Mouse (Mus musculus): ENCODE data around the gene Cul1. TPM values are rescaled to one million over a fixed set of nuclear protein-coding genes. Genes with fewer than 3 reads are reported as not detected.

Cul1 gene
- polyA plus RNA-seq (2012; rRNA removed), result 45.5 and 56.3 TPM in 2 replicates

DNA sequence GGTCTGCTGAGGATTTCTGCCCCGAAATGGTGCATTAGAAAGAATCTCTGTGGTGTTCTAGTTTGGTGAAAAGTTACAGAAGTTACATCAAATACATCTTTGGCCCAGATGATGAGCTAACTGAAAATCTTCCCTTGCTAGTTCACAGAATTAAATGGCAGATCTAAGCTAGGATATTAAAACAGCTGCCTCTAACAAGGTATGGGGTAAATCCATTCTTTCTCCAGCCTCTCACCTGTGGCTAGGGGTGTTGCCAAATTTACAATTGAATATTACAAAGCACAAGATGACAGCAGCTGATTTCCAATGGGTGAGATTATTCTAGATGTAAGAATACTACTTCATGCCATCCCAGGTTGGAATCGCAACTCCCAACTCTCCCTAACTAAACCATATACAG lies at the start of gene Cul1:
Gene Cul1, plus strand, starts transcription at position 301 of the 400 bp plus-strand sequence.
- peak within 1 kb of the TSS; percentile 99 for H3K4me3 ChIP-seq (ENCODE audit: control insufficient read depth, low read depth, low read length)
- no peak for TF ChIP-seq POLR2A (IDR thresholded peaks at IDR 0.05; ENCODE audit: control insufficient read depth, low read depth, low read length)
- no peak for TF ChIP-seq CTCF (IDR thresholded peaks at IDR 0.05; ENCODE audit: control insufficient read depth, insufficient read depth, insufficient replicate concordance, low read depth, low read length)
- peak within 1 kb of the TSS; percentile 97 for H3K27ac ChIP-seq (ENCODE audit: control insufficient read depth, insufficient read depth, low read depth, low read length)
- H3K4me1 ChIP-seq (ENCODE audit: control insufficient read depth, insufficient read depth, low read length), result peaks cover 2% of the 10 kb centered on the region; the same call in 1 of the 2 replicates
- no peaks in the 10 kb centered on the region for H3K36me3 ChIP-seq (ENCODE audit: control insufficient read depth, insufficient read depth, low read length)
- no peaks in the 10 kb centered on the region for H3K27me3 ChIP-seq (ENCODE audit: control insufficient read depth, insufficient read depth, low read length)

GRCm38 (mm10) chr6:47404419-47405382 lies 48.5 kb upstream of the Cul1 start:
- H3K36me3 ChIP-seq (ENCODE audit: control insufficient read depth, insufficient read depth, low read length), result no peaks in the 10 kb centered on the region
- no peaks in the 10 kb centered on the region for H3K27me3 ChIP-seq (ENCODE audit: control insufficient read depth, insufficient read depth, low read length)
- H3K4me1 ChIP-seq (ENCODE audit: control insufficient read depth, insufficient read depth, low read length), result no peaks in the 10 kb centered on the region; the same call in 1 of the 2 replicates
- no peak overlapping the region for H3K4me3 ChIP-seq (ENCODE audit: control insufficient read depth, low read depth, low read length)
- H3K27ac ChIP-seq (ENCODE audit: control insufficient read depth, insufficient read depth, low read depth, low read length), result no peak overlapping the region
- TF ChIP-seq POLR2A (IDR thresholded peaks at IDR 0.05; ENCODE audit: control insufficient read depth, low read depth, low read length) (no peak), CTCF (IDR thresholded peaks at IDR 0.05; ENCODE audit: control insufficient read depth, insufficient read depth, insufficient replicate concordance, low read depth, low read length) (no peak)

GRCm38 (mm10) chr6:47412886-47413606 lies 40.2 kb upstream of the Cul1 start:
- H3K36me3 ChIP-seq (ENCODE audit: control insufficient read depth, insufficient read depth, low read length), result no peaks in the 10 kb centered on the region
- no peaks in the 10 kb centered on the region for H3K27me3 ChIP-seq (ENCODE audit: control insufficient read depth, insufficient read depth, low read length)
- H3K4me1 ChIP-seq (ENCODE audit: control insufficient read depth, insufficient read depth, low read length), result no peaks in the 10 kb centered on the region
- TF ChIP-seq CTCF (IDR thresholded peaks at IDR 0.05; ENCODE audit: control insufficient read depth, insufficient read depth, insufficient replicate concordance, low read depth, low read length) (no peak), POLR2A (IDR thresholded peaks at IDR 0.05; ENCODE audit: control insufficient read depth, low read depth, low read length) (no peak)
- H3K4me3 ChIP-seq (ENCODE audit: control insufficient read depth, low read depth, low read length), result no peak overlapping the region
- H3K27ac ChIP-seq (ENCODE audit: control insufficient read depth, insufficient read depth, low read depth, low read length), result no peak overlapping the region

DNA sequence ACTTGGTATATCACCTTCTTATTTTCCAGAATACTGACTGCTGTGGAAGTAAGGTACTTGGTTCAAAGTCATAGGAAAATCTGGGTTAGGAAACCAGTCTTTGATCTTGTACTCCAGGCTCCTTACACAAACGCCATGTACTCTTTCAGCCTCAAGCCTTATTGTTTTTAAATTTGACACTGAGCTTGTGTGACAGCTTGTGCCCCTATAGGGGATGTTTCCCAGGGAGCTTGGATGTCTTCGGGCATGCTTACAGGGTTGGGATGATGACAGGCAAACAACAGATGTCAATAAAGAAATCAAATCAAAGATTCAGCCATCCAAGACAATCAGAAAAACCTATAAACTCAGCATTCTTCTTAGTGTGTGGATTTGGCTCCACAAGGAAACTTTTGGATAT lies 39.5 kb upstream of the Cul1 start:
- Histone ChIP-seq H3K36me3 (ENCODE audit: control insufficient read depth, insufficient read depth, low read length) (no peaks in the 10 kb centered on the region), H3K4me3 (ENCODE audit: control insufficient read depth, low read depth, low read length) (no peak overlapping the region), H3K27me3 (ENCODE audit: control insufficient read depth, insufficient read depth, low read length) (no peaks in the 10 kb centered on the region), H3K27ac (ENCODE audit: control insufficient read depth, insufficient read depth, low read depth, low read length) (no peak overlapping the region), H3K4me1 (ENCODE audit: control insufficient read depth, insufficient read depth, low read length) (no peaks in the 10 kb centered on the region)
- TF ChIP-seq CTCF (IDR thresholded peaks at IDR 0.05; ENCODE audit: control insufficient read depth, insufficient read depth, insufficient replicate concordance, low read depth, low read length), result no peak
- TF ChIP-seq POLR2A (IDR thresholded peaks at IDR 0.05; ENCODE audit: control insufficient read depth, low read depth, low read length), result no peak

GRCm38 (mm10) chr6:47418691-47419090 lies 34.5 kb upstream of the Cul1 start:
- Histone ChIP-seq H3K27ac (ENCODE audit: control insufficient read depth, insufficient read depth, low read depth, low read length) (no peak overlapping the region), H3K36me3 (ENCODE audit: control insufficient read depth, insufficient read depth, low read length) (no peaks in the 10 kb centered on the region), H3K4me3 (ENCODE audit: control insufficient read depth, low read depth, low read length) (no peak overlapping the region), H3K4me1 (ENCODE audit: control insufficient read depth, insufficient read depth, low read length) (no peaks in the 10 kb centered on the region), H3K27me3 (ENCODE audit: control insufficient read depth, insufficient read depth, low read length) (no peaks in the 10 kb centered on the region)
- no peak for TF ChIP-seq CTCF (IDR thresholded peaks at IDR 0.05; ENCODE audit: control insufficient read depth, insufficient read depth, insufficient replicate concordance, low read depth, low read length)
- TF ChIP-seq POLR2A (IDR thresholded peaks at IDR 0.05; ENCODE audit: control insufficient read depth, low read depth, low read length), result no peak

- no peak overlapping the region for H3K4me3 ChIP-seq (ENCODE audit: control insufficient read depth, low read depth, low read length)
- no peaks in the 10 kb centered on the region for H3K4me1 ChIP-seq (ENCODE audit: control insufficient read depth, insufficient read depth, low read length)
- H3K27me3 ChIP-seq (ENCODE audit: control insufficient read depth, insufficient read depth, low read length), result no peaks in the 10 kb centered on the region
- H3K27ac ChIP-seq (ENCODE audit: control insufficient read depth, insufficient read depth, low read depth, low read length), result no peak overlapping the region
- TF ChIP-seq CTCF (IDR thresholded peaks at IDR 0.05; ENCODE audit: control insufficient read depth, insufficient read depth, insufficient replicate concordance, low read depth, low read length) (no peak), POLR2A (IDR thresholded peaks at IDR 0.05; ENCODE audit: control insufficient read depth, low read depth, low read length) (no peak)
- no peaks in the 10 kb centered on the region for H3K36me3 ChIP-seq (ENCODE audit: control insufficient read depth, insufficient read depth, low read length)
These were observed 33.0 kb upstream of the Cul1 start for GRCm38 (mm10) chr6:47420156-47420555.

DNA sequence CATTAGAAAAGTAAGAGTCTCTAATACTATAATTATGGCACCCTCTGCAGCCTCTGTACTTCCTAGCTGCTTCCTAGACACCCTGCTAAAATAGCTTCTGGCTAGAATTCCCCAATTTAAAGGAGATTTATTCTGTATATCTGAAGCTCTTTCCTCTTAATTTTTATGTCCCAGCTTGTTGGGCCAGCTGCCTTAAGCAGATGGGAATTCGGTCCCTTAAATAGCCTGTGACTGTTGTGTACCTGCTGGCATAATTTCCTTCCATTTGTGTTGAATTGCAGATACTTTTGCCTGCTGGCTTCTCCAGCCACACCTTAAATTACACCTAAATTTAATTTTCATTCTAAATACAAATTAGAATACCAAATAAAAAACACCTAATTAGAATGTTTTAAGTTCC lies 32.0 kb upstream of the Cul1 start:
- no peaks in the 10 kb centered on the region for H3K4me1 ChIP-seq (ENCODE audit: control insufficient read depth, insufficient read depth, low read length)
- TF ChIP-seq CTCF (IDR thresholded peaks at IDR 0.05; ENCODE audit: control insufficient read depth, insufficient read depth, insufficient replicate concordance, low read depth, low read length) (no peak), POLR2A (IDR thresholded peaks at IDR 0.05; ENCODE audit: control insufficient read depth, low read depth, low read length) (no peak)
- no peaks in the 10 kb centered on the region for H3K27me3 ChIP-seq (ENCODE audit: control insufficient read depth, insufficient read depth, low read length)
- H3K27ac ChIP-seq (ENCODE audit: control insufficient read depth, insufficient read depth, low read depth, low read length), result no peak overlapping the region
- no peak overlapping the region for H3K4me3 ChIP-seq (ENCODE audit: control insufficient read depth, low read depth, low read length)
- no peaks in the 10 kb centered on the region for H3K36me3 ChIP-seq (ENCODE audit: control insufficient read depth, insufficient read depth, low read length)

All from testis, adult 2 months (tissue).